Mouse (Mus musculus) erythroblast, adult 5-6 weeks (primary cell): ENCODE data around the gene Elk3. TPM values are rescaled to one million over a fixed set of nuclear protein-coding genes. Genes with fewer than 3 reads are reported as not detected.

ENCODE experiments used
- ATAC-seq: replicated peaks from 2 replicates; pipeline ENCODE4 v1.8.0; 2016; ENCODE audit warnings: moderate number of reproducible peaks, mild to moderate bottlenecking, moderate TSS enrichment, inconsistent platforms; ENCODE audit not compliant: poor library complexity, low FRiP score, severe bottlenecking
- total RNA-seq, 2 experiments: library from RNA; stranded (forward) in 1 of 2; stranded (reverse) in 1 of 2; fragments of 150-400 nt in 1 of 2; fragments of 200-764, 138-1000 nt in 1 of 2; gene quantifications; 2 replicates each; pipeline versions ENCODE4 v1.2.3 to v1.2.4; 2015 to 2017; ENCODE audit warnings: low replicate concordance in 2 of 2

The Elk3 gene
- total RNA-seq, 2 experiments from 2014 or later = 3.8 to 4.2 TPM

GRCm38 (mm10) chr10:93333239-93333638 lies 22.3 kb upstream of the Elk3 start:
- no peak for ATAC-seq

GRCm38 (mm10) chr10:93332261-93332809 lies 21.4 kb upstream of the Elk3 start:
- no peak for ATAC-seq

GRCm38 (mm10) chr10:93331543-93331942 lies 20.6 kb upstream of the Elk3 start:
- no peak for ATAC-seq

GRCm38 (mm10) chr10:93328321-93328720 lies 17.4 kb upstream of the Elk3 start:
- no peak for ATAC-seq

GRCm38 (mm10) chr10:93327187-93327586 lies 16.3 kb upstream of the Elk3 start:
- ATAC-seq = no peak

GRCm38 (mm10) chr10:93326741-93327100 lies 15.8 kb upstream of the Elk3 start:
- no peak for ATAC-seq

- no peak for ATAC-seq
Measured at GRCm38 (mm10) chr10:93325804-93326740, 15.1 kb upstream of the Elk3 start.

GRCm38 (mm10) chr10:93325369-93325768 lies 14.4 kb upstream of the Elk3 start:
- no peak for ATAC-seq

GRCm38 (mm10) chr10:93324438-93324837 lies 13.5 kb upstream of the Elk3 start:
- ATAC-seq = no peak

GRCm38 (mm10) chr10:93323659-93324058 lies 12.7 kb upstream of the Elk3 start:
- no peak for ATAC-seq

GRCm38 (mm10) chr10:93321763-93322162 lies 10.8 kb upstream of the Elk3 start:
- no peak for ATAC-seq

GRCm38 (mm10) chr10:93320148-93320547 lies 9.2 kb upstream of the Elk3 start:
- ATAC-seq = no peak

GRCm38 (mm10) chr10:93319526-93320063 lies 8.7 kb upstream of the Elk3 start:
- no peak for ATAC-seq

- ATAC-seq = no peak
Measured at GRCm38 (mm10) chr10:93316909-93317308, 6.0 kb upstream of the Elk3 start.

- no peak for ATAC-seq
Measured at GRCm38 (mm10) chr10:93311576-93311975, 641 bp upstream of the Elk3 start.

GRCm38 (mm10) chr10:93309934-93310621 lies 857 bp downstream of the Elk3 start:
- no peak for ATAC-seq

GRCm38 (mm10) chr10:93309131-93309933 lies 1.6 kb downstream of the Elk3 start:
- ATAC-seq = no peak

- ATAC-seq = no peak
Measured at GRCm38 (mm10) chr10:93306367-93306766, 4.6 kb downstream of the Elk3 start.

- ATAC-seq = no peak
Measured at GRCm38 (mm10) chr10:93305946-93306345, 5.0 kb downstream of the Elk3 start.

- ATAC-seq = no peak
Measured at GRCm38 (mm10) chr10:93303231-93303630, 7.7 kb downstream of the Elk3 start.
